Mouse (Mus musculus) lung, adult 2 months (tissue): ENCODE measurements around the gene Prkaa1. TPM values are rescaled to one million over a fixed set of nuclear protein-coding genes. Genes with fewer than 3 reads are reported as not detected.
A peak's percentile ranks its signal among the peaks of the same experiment; 100 is the strongest.

ENCODE experiments used
- DNase-seq: peaks from one replicate; pipeline ENCODE4 v3.0.0; 2022
- H3K4me1 ChIP-seq: fragments of 200-500 bp; 2 replicates; pipeline ENCODE4 v1.6.1; 2011; ENCODE audit warnings: low read length; ENCODE audit not compliant: control insufficient read depth, insufficient read depth
- H3K4me3 ChIP-seq: fragments of 200-500 bp; replicated peaks from 2 replicates; pipeline ENCODE3; 2011; ENCODE audit warnings: low read depth, mild to moderate bottlenecking, control low read depth, low read length; ENCODE audit errors: extremely low read depth
- CTCF ChIP-seq: fragments of 200-500 bp; IDR thresholded peaks from 2 replicates; pipeline ENCODE4 v1.5.1; 2011; ENCODE audit warnings: mild to moderate bottlenecking, low read length, control low read depth; ENCODE audit not compliant: insufficient read depth
- POLR2A ChIP-seq: fragments of 200-500 bp; IDR thresholded peaks from 2 replicates; pipeline ENCODE4 v1.6.1; 2011; ENCODE audit warnings: low read depth, mild to moderate bottlenecking, control low read depth, low read length, borderline replicate concordance; ENCODE audit errors: extremely low read depth
- WGBS: fragments of 180-500 bp; shearing (Covaris S2); methylation state at CpG from one replicate; pipeline ENCODE4 v1.1.7; 2018; 5-methylcytosine and 5-hydroxymethylcytosine counted together
- polyA plus RNA-seq: library from polyadenylated mRNA; depleted of rRNA; stranded (reverse); fragments of >200 nt; gene quantifications from 2 replicates; pipeline ENCODE4 v1.2.3, GENCODE M21; 2012

Gene Prkaa1
- polyA plus RNA-seq, 1 experiment, result 7.6 TPM

GRCm38 (mm10) chr15:5158827-5159226 is 15.2 kb downstream of the Prkaa1 start:
- Histone ChIP-seq H3K4me1 (peaks cover 15% of the 10 kb centered on the region), H3K4me3 (no peak overlapping the region)
- TF ChIP-seq CTCF (no peak), POLR2A (no peak)
- WGBS, result 45% methylated on average over 6 of the region's 6 CpGs
- DNase-seq, result no peak

- no peak for TF ChIP-seq POLR2A
- no peak for TF ChIP-seq CTCF
- Histone ChIP-seq H3K4me3 (no peak overlapping the region), H3K4me1 (no peaks in the 10 kb centered on the region)
- WGBS, result 81% methylated on average over 12 of the region's 12 CpGs
- no peak for DNase-seq
Measured at GRCm38 (mm10) chr15:5165121-5165773, 21.6 kb downstream of the Prkaa1 start.

GRCm38 (mm10) chr15:5173217-5173820 is 29.7 kb downstream of the Prkaa1 start:
- Histone ChIP-seq H3K4me1 (no peaks in the 10 kb centered on the region), H3K4me3 (no peak overlapping the region)
- no peak for TF ChIP-seq CTCF
- TF ChIP-seq POLR2A, result no peak
- 81% methylated on average over 12 of the region's 12 CpGs for WGBS
- DNase-seq, result no peak

GRCm38 (mm10) chr15:5184668-5185330 is 41.1 kb downstream of the Prkaa1 start:
- peak overlapping the region; percentile 92 for H3K4me3 ChIP-seq
- 40% methylated on average over 11 of the region's 11 CpGs for WGBS
- TF ChIP-seq POLR2A (no peak), CTCF (no peak)
- peaks cover 12% of the 10 kb centered on the region for H3K4me1 ChIP-seq
- DNase-seq, result no peak

- H3K4me3 ChIP-seq, result peak within 1 kb of the TSS; percentile 92
- no peak for TF ChIP-seq CTCF
- TF ChIP-seq POLR2A, result peak; percentile 48; the same call in 1 of the 2 replicates
- peaks cover 12% of the 10 kb centered on the region for H3K4me1 ChIP-seq
- WGBS, result under 1% methylated on average over 55 of the region's 55 CpGs
- peak; percentile 80 for DNase-seq
Measured at GRCm38 (mm10) chr15:5185366-5186292, 42.0 kb downstream of the Prkaa1 start, which contains the start of gene Ttc33. Gene Ttc33, plus strand, starts transcription at chr15:5185525.

GRCm38 (mm10) chr15:5186293-5186675 is 42.6 kb downstream of the Prkaa1 start:
- no peak for DNase-seq
- 20% methylated on average over 10 of the region's 10 CpGs for WGBS
- Histone ChIP-seq H3K4me1 (peaks cover 12% of the 10 kb centered on the region), H3K4me3 (peak overlapping the region; percentile 92)
- no peak for TF ChIP-seq CTCF
- TF ChIP-seq POLR2A, result no peak

GRCm38 (mm10) chr15:5187116-5187515 is 43.5 kb downstream of the Prkaa1 start:
- no peak for DNase-seq
- 26% methylated on average over 4 of the region's 4 CpGs for WGBS
- Histone ChIP-seq H3K4me3 (no peak overlapping the region), H3K4me1 (peaks cover 12% of the 10 kb centered on the region)
- TF ChIP-seq CTCF (no peak), POLR2A (no peak)

GRCm38 (mm10) chr15:5188029-5188428 is 44.4 kb downstream of the Prkaa1 start:
- Histone ChIP-seq H3K4me1 (peaks cover 12% of the 10 kb centered on the region), H3K4me3 (no peak overlapping the region)
- DNase-seq, result no peak
- TF ChIP-seq CTCF, result no peak
- TF ChIP-seq POLR2A, result no peak
- WGBS, result 94% methylated on average over 1 of the region's 1 CpGs
